Mouse (Mus musculus) bone marrow macrophage, adult 2 months (primary cell): ENCODE results near the gene Fbxo3.

ENCODE experiments used
- CTCF ChIP-seq: IDR thresholded peaks from 2 replicates; pipeline ENCODE4 v1.5.1; 2012; ENCODE audit warnings: low read depth, mild to moderate bottlenecking, low read length, moderate library complexity
- POLR2A ChIP-seq: IDR thresholded peaks from 2 replicates; pipeline ENCODE4 v1.6.1; 2012; ENCODE audit warnings: mild to moderate bottlenecking, low read depth, low read length, borderline replicate concordance

DNA sequence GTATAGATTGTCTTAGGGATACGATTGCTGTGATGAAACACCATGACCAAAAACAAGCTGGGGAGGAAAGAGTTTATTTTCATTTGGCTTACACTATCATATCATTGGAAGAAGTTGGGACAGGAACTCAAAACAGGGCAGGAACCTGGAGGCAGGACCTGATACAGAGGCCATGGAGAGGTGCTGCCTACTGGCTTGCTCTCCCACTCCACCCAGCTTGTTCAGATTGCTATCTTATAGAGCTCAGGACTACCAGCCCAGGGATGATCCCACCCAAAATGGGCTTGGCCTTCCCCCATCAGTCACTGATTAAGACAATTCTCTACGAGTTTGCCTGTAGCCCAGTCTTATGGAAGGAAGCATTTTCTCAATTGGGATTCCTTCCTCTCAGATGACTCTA lies 36.6 kb downstream of the Fbxo3 start:
- TF ChIP-seq CTCF (no peak), POLR2A (no peak)
